Mouse (Mus musculus) small intestine, adult 2 months (tissue): ENCODE data around the gene Aldoc. TPM values are rescaled to one million over a fixed set of nuclear protein-coding genes. Genes with fewer than 3 reads are reported as not detected.
A peak's percentile ranks its signal among the peaks of the same experiment; 100 is the strongest.

ENCODE experiments used
- H3K27ac ChIP-seq: fragments of 200-500 bp; 2 replicates; pipeline ENCODE4 v1.5.1; 2012; ENCODE audit warnings: low read depth, low read length, control low read depth, inconsistent platforms; ENCODE audit not compliant: insufficient read depth
- H3K27me3 ChIP-seq: fragments of 200-500 bp; 2 replicates; pipeline ENCODE4 v1.6.1; 2012; ENCODE audit warnings: mild to moderate bottlenecking, moderate library complexity, low read length, inconsistent platforms; ENCODE audit not compliant: control insufficient read depth, insufficient read depth
- H3K36me3 ChIP-seq: fragments of 200-500 bp; 2 replicates; pipeline ENCODE4 v1.6.1; 2012; ENCODE audit warnings: mild to moderate bottlenecking, low read length, control low read depth, inconsistent platforms; ENCODE audit not compliant: control insufficient read depth, insufficient read depth
- H3K4me1 ChIP-seq: fragments of 200-500 bp; 2 replicates; pipeline ENCODE4 v1.6.1; 2012; ENCODE audit warnings: low read length, inconsistent platforms, mixed read lengths; ENCODE audit not compliant: control insufficient read depth, insufficient read depth, insufficient read length
- H3K4me3 ChIP-seq: fragments of 200-500 bp; 2 replicates; pipeline ENCODE4 v1.5.1; 2012; ENCODE audit warnings: low read depth, mild to moderate bottlenecking, control low read depth, inconsistent platforms, low read length, moderate library complexity
- CTCF ChIP-seq: fragments of 200-500 bp; IDR thresholded peaks from 2 replicates; pipeline ENCODE4 v1.5.1; 2012; ENCODE audit warnings: low read depth, mild to moderate bottlenecking, control low read depth, inconsistent platforms, low read length, moderate library complexity, mixed read lengths; ENCODE audit not compliant: insufficient replicate concordance, insufficient read length; ENCODE audit errors: extremely low read depth
- POLR2A ChIP-seq: fragments of 200-500 bp; IDR thresholded peaks from 2 replicates; pipeline ENCODE4 v1.6.1; 2012; ENCODE audit warnings: low read depth, mild to moderate bottlenecking, control low read depth, inconsistent platforms, low read length, moderate library complexity
- WGBS: fragments of 180-500 bp; shearing (Covaris S2); methylation state at CpG from one replicate; pipeline ENCODE4 v1.1.7; 2018; 5-methylcytosine and 5-hydroxymethylcytosine counted together
- polyA plus RNA-seq: library from polyadenylated mRNA; depleted of rRNA; stranded (reverse); fragments of >200 nt; gene quantifications from 2 replicates; pipeline ENCODE4 v1.2.3, GENCODE M21; 2012

Gene Aldoc
- polyA plus RNA-seq, 1 experiment, result 8.8 TPM

GRCm38 (mm10) chr11:78344890-78345715 is 22.3 kb downstream of the Aldoc start:
- H3K4me1 ChIP-seq, result peaks cover 25% of the 10 kb centered on the region
- no peak overlapping the region for H3K4me3 ChIP-seq
- H3K27me3 ChIP-seq, result no peaks in the 10 kb centered on the region; the same call in 1 of the 2 replicates
- 72% methylated on average over 8 of the region's 8 CpGs for WGBS
- H3K36me3 ChIP-seq, result peaks cover 11% of the 10 kb centered on the region
- TF ChIP-seq CTCF (no peak), POLR2A (no peak)
- peak overlapping the region; percentile 58 for H3K27ac ChIP-seq

DNA sequence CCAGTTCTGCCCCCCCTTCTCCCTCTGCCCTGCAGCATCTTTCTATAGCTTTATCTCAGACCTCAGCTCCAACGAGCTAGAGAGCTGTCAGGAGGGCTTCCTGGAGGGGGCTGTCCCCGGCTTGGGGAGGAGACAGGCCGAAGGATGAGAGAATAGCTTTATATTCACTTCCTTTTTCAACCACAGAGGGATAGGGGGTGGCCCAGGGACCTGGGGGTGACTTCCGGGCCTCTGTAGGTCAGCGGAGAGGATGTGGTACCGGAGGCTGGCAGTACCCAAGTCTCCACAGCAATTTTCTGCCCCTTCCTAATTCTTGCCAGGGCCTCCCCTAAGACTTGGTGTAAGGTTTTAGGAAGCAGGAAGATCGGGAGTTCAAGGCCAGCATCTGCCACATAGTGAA is 23.0 kb downstream of the Aldoc start:
- H3K4me1 ChIP-seq, result peaks cover 25% of the 10 kb centered on the region
- H3K4me3 ChIP-seq, result no peak overlapping the region
- WGBS, result 78% methylated on average over 7 of the region's 7 CpGs
- TF ChIP-seq CTCF (no peak), POLR2A (no peak)
- H3K27ac ChIP-seq, result peak overlapping the region; percentile 58
- H3K27me3 ChIP-seq, result no peaks in the 10 kb centered on the region; the same call in 1 of the 2 replicates
- peaks cover 8% of the 10 kb centered on the region for H3K36me3 ChIP-seq

DNA sequence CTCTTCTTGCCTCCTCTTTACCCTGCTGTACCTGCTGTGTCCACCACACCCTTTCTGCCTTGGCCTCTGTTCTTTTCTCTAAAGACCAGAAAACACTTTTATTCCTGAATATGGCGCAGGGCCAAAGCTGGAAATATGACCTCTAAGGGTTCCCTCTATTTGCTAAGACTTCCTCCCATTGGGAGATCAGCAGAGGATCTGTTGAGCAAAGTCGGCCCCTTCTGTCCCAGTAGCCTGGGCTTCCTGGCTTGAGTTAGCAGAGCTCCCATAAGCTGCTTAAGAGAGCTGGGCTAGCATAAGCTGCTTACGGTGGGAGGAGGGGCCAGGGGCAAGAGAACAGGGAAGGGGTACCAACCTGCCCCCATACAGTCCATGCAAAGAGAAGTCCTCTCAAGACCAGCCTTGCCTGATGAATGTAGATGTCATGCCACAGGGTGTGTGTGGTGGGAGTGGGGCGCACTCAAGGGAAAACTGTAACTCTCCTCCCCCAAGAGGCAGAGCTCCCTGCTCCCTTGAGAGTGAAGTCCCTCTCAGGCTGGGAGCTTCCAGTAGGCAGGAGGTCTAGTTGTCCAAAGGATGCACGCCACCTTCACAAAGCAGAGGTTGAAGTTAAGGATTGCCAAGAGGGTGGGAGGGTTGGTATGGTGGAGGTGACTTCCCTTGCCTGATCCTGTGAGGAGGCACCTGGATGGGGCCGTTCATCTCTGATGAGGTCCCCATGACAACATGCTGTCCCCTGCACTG is 23.7 kb downstream of the Aldoc start:
- Histone ChIP-seq H3K36me3 (peaks cover under 1% of the 10 kb centered on the region), H3K4me1 (peaks cover 25% of the 10 kb centered on the region), H3K27me3 (no peaks in the 10 kb centered on the region; the same call in 1 of the 2 replicates), H3K27ac (no peak overlapping the region), H3K4me3 (no peak overlapping the region)
- WGBS, result 84% methylated on average over 6 of the region's 6 CpGs
- TF ChIP-seq POLR2A (no peak), CTCF (no peak)

GRCm38 (mm10) chr11:78347070-78347754 is 24.4 kb downstream of the Aldoc start:
- no peak overlapping the region for H3K27ac ChIP-seq
- WGBS, result 94% methylated on average over 10 of the region's 10 CpGs

DNA sequence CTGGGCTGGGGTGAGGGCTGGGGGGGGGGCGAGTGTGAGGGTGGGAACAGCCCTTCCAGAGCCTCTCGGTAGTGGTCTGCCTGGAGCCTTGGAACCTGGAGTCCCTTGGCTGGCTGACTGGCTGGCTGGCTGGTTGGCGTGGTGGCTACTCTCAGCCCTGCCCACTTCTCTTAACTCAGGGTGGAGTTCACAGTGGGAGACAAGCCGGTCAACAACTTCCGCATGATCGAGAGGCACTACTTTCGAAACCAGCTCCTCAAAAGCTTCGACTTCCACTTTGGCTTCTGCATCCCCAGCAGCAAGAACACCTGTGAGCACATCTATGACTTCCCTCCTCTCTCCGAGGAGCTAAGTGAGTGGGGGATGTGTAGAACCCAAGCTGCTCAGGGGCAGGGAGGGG is 25.1 kb downstream of the Aldoc start:
- WGBS, result 73% methylated on average over 9 of the region's 9 CpGs
- Histone ChIP-seq H3K36me3 (no peaks in the 10 kb centered on the region), H3K4me1 (peaks cover 25% of the 10 kb centered on the region), H3K27ac (no peak overlapping the region), H3K4me3 (no peak overlapping the region), H3K27me3 (no peaks in the 10 kb centered on the region; the same call in 1 of the 2 replicates)
- TF ChIP-seq POLR2A (no peak), CTCF (no peak)

More at GRCm38 (mm10) chr11:78347070-78347754, 24.4 kb downstream of the Aldoc start:
- TF ChIP-seq CTCF (peak; percentile 71; the same call in 1 of the 2 replicates), POLR2A (no peak)
- Histone ChIP-seq H3K4me3 (no peak overlapping the region), H3K4me1 (peaks cover 25% of the 10 kb centered on the region), H3K36me3 (no peaks in the 10 kb centered on the region), H3K27me3 (no peaks in the 10 kb centered on the region; the same call in 1 of the 2 replicates)

DNA sequence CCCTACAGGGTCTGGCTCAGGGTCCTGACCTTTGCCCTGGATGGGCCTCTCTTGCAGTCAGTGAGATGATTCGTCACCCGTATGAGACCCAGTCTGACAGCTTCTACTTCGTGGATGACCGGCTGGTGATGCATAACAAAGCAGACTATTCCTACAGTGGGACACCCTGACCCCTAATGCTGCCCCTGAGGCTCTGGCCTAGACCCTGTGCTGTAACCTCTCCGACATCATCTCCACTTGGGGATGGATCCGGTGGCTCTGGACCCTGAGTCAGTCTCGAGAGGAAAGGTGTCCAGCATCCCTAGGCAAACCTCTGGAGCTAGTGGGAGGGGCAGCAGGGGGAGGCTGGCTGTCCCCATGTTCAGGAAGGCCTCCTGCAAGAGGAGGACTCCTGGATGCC is 25.7 kb downstream of the Aldoc start:
- TF ChIP-seq CTCF (no peak), POLR2A (no peak)
- H3K27ac ChIP-seq, result no peak overlapping the region
- WGBS, result 86% methylated on average over 7 of the region's 7 CpGs

More for the DNA sequence above, 25.7 kb downstream of the Aldoc start:
- Histone ChIP-seq H3K4me3 (no peak overlapping the region), H3K27me3 (no peaks in the 10 kb centered on the region), H3K36me3 (no peaks in the 10 kb centered on the region), H3K4me1 (peaks cover 25% of the 10 kb centered on the region)
